Mouse (Mus musculus) mammary gland, adult 2 months (tissue): Measurements from ENCODE around the gene Ppfibp2. TPM values are rescaled to one million over a fixed set of nuclear protein-coding genes. Genes with fewer than 3 reads are reported as not detected.

ENCODE experiments used
- polyA plus RNA-seq: library from polyadenylated mRNA; depleted of rRNA; stranded (reverse); fragments of >200 nt; gene quantifications from 2 replicates; pipeline ENCODE4 v1.2.3, GENCODE M21; 2012; ENCODE audit warnings: low replicate concordance; rRNA removed

Gene Ppfibp2
- 8.5 and 14.3 TPM in 2 replicates for polyA plus RNA-seq

GRCm38 (mm10) chr7:107594857-107595402 is at the start of gene Ppfibp2:
Ppfibp2 (plus strand) TSS chr7:107595207.

GRCm38 (mm10) chr7:107567261-107567671 is 27.7 kb upstream of the Ppfibp2 start, which contains the start of gene Olfml1:
Olfml1 (plus strand) TSS chr7:107567446.

GRCm38 (mm10) chr7:107625061-107625460 is 30.1 kb downstream of the Ppfibp2 start, which contains the start of gene 5330417H12Rik:
5330417H12Rik (minus strand) TSS chr7:107625161.

GRCm38 (mm10) chr7:107757308-107758151 is 162.5 kb downstream of the Ppfibp2 start, which contains the start of gene Cyb5r2:
Cyb5r2 (minus strand) TSS chr7:107758032.

Other genes with a start within 250 kb of the Ppfibp2 start
- 0.20 and 0.40 TPM in 2 replicates for gene Syt9, start 224.5 kb upstream of the Ppfibp2 start, polyA plus RNA-seq
- 12.5 and 23.4 TPM in 2 replicates for gene Olfml1, start 27.8 kb upstream of the Ppfibp2 start, polyA plus RNA-seq
- gene 5330417H12Rik, start 30.0 kb downstream of the Ppfibp2 start, polyA plus RNA-seq: not detected in 2 replicates
- 0.04 TPM in 1 of 2 replicates, not detected in the other for gene Cyb5r2, start 162.8 kb downstream of the Ppfibp2 start, polyA plus RNA-seq
- gene Ovch2, start 206.0 kb downstream of the Ppfibp2 start, polyA plus RNA-seq: 0.06 TPM in 1 of 2 replicates, not detected in the other
- not detected in 2 replicates for gene Olfr467, start 217.1 kb downstream of the Ppfibp2 start, polyA plus RNA-seq
- gene Olfr469, start 230.3 kb downstream of the Ppfibp2 start, polyA plus RNA-seq: not detected in 2 replicates